Mouse (Mus musculus): ENCODE data around the gene Itgal.
"Not testable (repeated sequence)": the region's sequence is repeated elsewhere in the genome, so short reads cannot be mapped to it uniquely, and the experiment has no call there.

DNA sequence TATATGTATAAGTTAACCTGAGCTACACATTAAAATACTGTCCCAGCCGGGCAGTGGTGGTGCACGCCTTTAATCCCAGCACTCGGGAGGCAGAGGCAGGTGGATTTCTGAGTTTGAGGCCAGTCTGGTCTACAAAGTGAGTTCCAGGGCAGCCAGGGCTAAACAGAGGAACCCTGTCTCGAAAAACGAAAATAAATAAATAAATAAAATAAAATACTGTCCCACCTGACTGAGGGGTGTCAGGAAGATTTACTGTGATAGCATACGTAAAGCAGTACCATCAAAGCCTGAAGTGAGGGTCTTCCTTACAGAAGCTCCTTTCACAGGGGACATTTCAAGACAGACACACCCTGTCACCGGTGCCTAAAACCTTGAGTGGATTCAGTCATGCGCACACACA lies 45.5 kb upstream of the Itgal start:
- TF ChIP-seq GATA1 (IDR thresholded peaks at IDR 0.05; ENCODE audit: borderline replicate concordance, low read length); FLI1 (IDR thresholded peaks at IDR 0.05; ENCODE audit: low read length): not testable (repeated sequence)

Measured in megakaryocyte, embryonic 14.5 days (primary cell).